In the genomic region with DNA sequence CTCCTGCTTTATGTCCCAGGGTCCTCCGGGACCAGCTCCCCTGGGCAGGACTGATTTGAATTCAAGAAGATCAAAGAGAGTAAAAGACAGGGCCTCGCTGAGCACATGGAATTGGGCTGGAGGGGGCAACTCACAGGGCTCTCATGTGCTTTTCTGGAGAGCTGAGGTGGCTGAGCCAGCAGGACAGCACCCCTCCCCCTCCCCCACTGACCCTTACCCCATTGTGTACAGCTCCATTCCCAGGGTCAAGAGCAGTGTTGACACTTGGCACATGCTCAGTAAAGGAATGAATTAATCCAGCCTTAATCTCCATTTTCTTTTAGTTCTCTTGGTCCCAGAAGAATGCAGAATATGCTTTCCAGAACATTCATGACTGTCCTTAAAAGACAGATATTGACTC, we compare ENCODE assay signal across 23 mouse cellular contexts.
A peak's percentile ranks its signal among the peaks of the same experiment; 100 is the strongest.
DNase-seq lines count a peak whose midpoint lies in the region; ATAC-seq and TF ChIP-seq lines count a peak whose summit lies in the region.
"Had no signal": no experiment of that assay in that cellular context is flagged by ENCODE, and none has a peak within 500 bp of the region (broad histone marks: within the 10 kb centered on the region; RNA-seq: fewer than 3 reads in every experiment).

No protein-coding gene starts in this region.

- TF ChIP-seq POLR2A in liver, adult 2 months (IDR thresholded peaks at IDR 0.05; ENCODE audit: extremely low read depth, insufficient read depth, low read length): no peak

- ATAC-seq in midbrain, embryonic 11.5 days (ENCODE audit: low FRiP score): no peak
- no peak for ATAC-seq in midbrain, embryonic 15.5 days (replicated peaks)
- ATAC-seq: intestine, embryonic 16.5 days; midbrain, embryonic 13.5 days; Patski had no signal

- H3K4me3 ChIP-seq in liver, adult 2 months (ENCODE audit: insufficient read depth, low read depth, low read length): no peak overlapping the region
- H3K4me3 ChIP-seq in midbrain, embryonic 11.5 days (ENCODE audit: low read depth, low read length): no peak overlapping the region
- no peak overlapping the region for H3K4me3 ChIP-seq in midbrain, embryonic 15.5 days
- H3K4me3 ChIP-seq: forebrain, embryonic 12.5 days; heart, embryonic 13.5 days; hindbrain, embryonic 15.5 days; left cerebral cortex, adult 2 months; midbrain, embryonic 13.5 days; myocyte had no signal

- DNase-seq in liver, adult 2 months (ENCODE audit: extremely low read depth, low read depth, low spot score): peak; percentile 60
- no peak for DNase-seq in liver
- DNase-seq in midbrain, embryonic 11.5 days (ENCODE audit: low spot score, missing footprints): peak; percentile 84
- DNase-seq in kidney, adult 8-10 months: peak; percentile 10 to 43
- DNase-seq in kidney, postnatal 4 days: peak; percentile 24 to 43
- no peak for DNase-seq in spleen, adult 18-20 months
- DNase-seq in cerebellum, postnatal 10 days: no peak
- DNase-seq: cerebellum, adult 18-20 months; cerebellum, postnatal 36 days; gastrocnemius, postnatal 14 days; heart, adult 18-20 months; heart, postnatal 36 days; thymus, adult 2 months had no signal

- no peak for TF ChIP-seq CTCF in liver, adult 2 months (IDR thresholded peaks at IDR 0.05; ENCODE audit: low read depth, low read length)

- H3K27ac ChIP-seq in liver, adult 2 months (replicated peaks; ENCODE audit: insufficient read depth, low read depth, low read length): no peak overlapping the region
- H3K27ac ChIP-seq in midbrain, embryonic 11.5 days (ENCODE audit: low read depth, low read length): no peak overlapping the region
- no peak overlapping the region for H3K27ac ChIP-seq in midbrain, embryonic 15.5 days
- H3K27ac ChIP-seq: forebrain, embryonic 12.5 days; heart, embryonic 13.5 days; hindbrain, embryonic 15.5 days; left cerebral cortex, adult 2 months; liver, embryonic 14.5 days; midbrain, embryonic 13.5 days had no signal

- no peaks in the 10 kb centered on the region for H3K36me3 ChIP-seq in liver, adult 2 months (ENCODE audit: control insufficient read depth, insufficient read depth, low read length)
- H3K36me3 ChIP-seq in midbrain, embryonic 11.5 days (ENCODE audit: control insufficient read depth, insufficient read depth, low read length): no peaks in the 10 kb centered on the region
- no peaks in the 10 kb centered on the region for H3K36me3 ChIP-seq in midbrain, embryonic 15.5 days (replicated peaks)
- H3K36me3 ChIP-seq: forebrain, embryonic 12.5 days; heart, embryonic 13.5 days; hindbrain, embryonic 15.5 days; midbrain, embryonic 13.5 days had no signal

- WGBS in liver, adult 2 months: 35% methylated on average over 2 of the region's 2 CpGs
- 6% methylated on average over 2 of the region's 2 CpGs for WGBS in midbrain, embryonic 11.5 days
- WGBS in midbrain, embryonic 15.5 days: 14% methylated on average over 2 of the region's 2 CpGs

- no peak overlapping the region for H3K4me2 ChIP-seq in midbrain, embryonic 11.5 days
- no peak overlapping the region for H3K4me2 ChIP-seq in midbrain, embryonic 15.5 days
- H3K4me2 ChIP-seq: forebrain, embryonic 12.5 days; heart, embryonic 13.5 days; hindbrain, embryonic 15.5 days; midbrain, embryonic 13.5 days had no signal

- H3K4me1 ChIP-seq in liver, adult 2 months (ENCODE audit: control insufficient read depth, insufficient read depth, low read length): no peaks in the 10 kb centered on the region
- H3K4me1 ChIP-seq in midbrain, embryonic 11.5 days (ENCODE audit: control insufficient read depth, insufficient read depth, low read length): peaks cover 47% of the 10 kb centered on the region
- H3K4me1 ChIP-seq in midbrain, embryonic 15.5 days: peaks cover 27% of the 10 kb centered on the region

- H3K27me3 ChIP-seq in liver, adult 2 months (ENCODE audit: control insufficient read depth, insufficient read depth, low read length): no peaks in the 10 kb centered on the region
- peaks cover 84% of the 10 kb centered on the region for H3K27me3 ChIP-seq in midbrain, embryonic 11.5 days (ENCODE audit: control insufficient read depth, insufficient read depth, low read length)
- peaks cover 51% of the 10 kb centered on the region for H3K27me3 ChIP-seq in midbrain, embryonic 15.5 days (replicated peaks)
- H3K27me3 ChIP-seq: Patski had no signal

- H3K79me2 ChIP-seq in liver, adult 2 months (ENCODE audit: control insufficient read depth, insufficient read depth, low read length): no peaks in the 10 kb centered on the region

- no peaks in the 10 kb centered on the region for H3K9me3 ChIP-seq in midbrain, embryonic 11.5 days (ENCODE audit: control insufficient read depth, low read length)
- H3K9me3 ChIP-seq in midbrain, embryonic 15.5 days: no peaks in the 10 kb centered on the region
- H3K9me3 ChIP-seq: forebrain, embryonic 12.5 days; heart, embryonic 13.5 days; hindbrain, embryonic 15.5 days; midbrain, embryonic 13.5 days had no signal

- H3K9ac ChIP-seq in liver, adult 2 months (ENCODE audit: low read depth, low read length): no peak overlapping the region
- no peak overlapping the region for H3K9ac ChIP-seq in midbrain, embryonic 11.5 days (ENCODE audit: low read length)
- H3K9ac ChIP-seq in midbrain, embryonic 15.5 days: no peak overlapping the region
- H3K9ac ChIP-seq: forebrain, embryonic 12.5 days; heart, embryonic 13.5 days; hindbrain, embryonic 15.5 days; liver, embryonic 14.5 days; midbrain, embryonic 13.5 days had no signal

Comparison
In these comparisons a context has a peak if more than half of its experiments do, and no peak if none do; other contexts are left out.
1. DNase-seq: peak in liver, adult 2 months (single experiment), midbrain, embryonic 11.5 days (single experiment), kidney, adult 8-10 months (2 of 2) and kidney, postnatal 4 days (2 of 2); none in liver (single experiment), spleen, adult 18-20 months (0 of 2) and cerebellum, postnatal 10 days (0 of 2).